Mouse (Mus musculus) lung, postnatal 25 days (tissue): ENCODE measurements around the gene Ephb2.

ENCODE experiments used
- DNase-seq: peaks from one replicate; pipeline ENCODE4 v3.0.0; 2022; ENCODE audit warnings: low spot score

The Ephb2 gene

GRCm38 (mm10) chr4:136801463-136801862, 34.3 kb downstream of the Ephb2 start:
- no peak for DNase-seq

GRCm38 (mm10) chr4:136800366-136800765, 35.4 kb downstream of the Ephb2 start:
- no peak for DNase-seq

- no peak for DNase-seq
Observed at GRCm38 (mm10) chr4:136797677-136798569, 37.9 kb downstream of the Ephb2 start.

- no peak for DNase-seq
Observed at GRCm38 (mm10) chr4:136793320-136793719, 42.5 kb downstream of the Ephb2 start.

- DNase-seq, result peak; percentile 50
Observed at GRCm38 (mm10) chr4:136789821-136790220, 46.0 kb downstream of the Ephb2 start.

GRCm38 (mm10) chr4:136787357-136787756, 48.4 kb downstream of the Ephb2 start:
- DNase-seq, result no peak

GRCm38 (mm10) chr4:136786453-136787276, 49.1 kb downstream of the Ephb2 start:
- DNase-seq, result no peak

GRCm38 (mm10) chr4:136783552-136784150, 52.1 kb downstream of the Ephb2 start:
- peak; percentile 10 for DNase-seq

GRCm38 (mm10) chr4:136782579-136782925, 53.2 kb downstream of the Ephb2 start:
- no peak for DNase-seq

- DNase-seq, result peak; percentile 52
Observed at GRCm38 (mm10) chr4:136781868-136782578, 53.8 kb downstream of the Ephb2 start.

- DNase-seq, result no peak
Observed at GRCm38 (mm10) chr4:136780201-136780895, 55.4 kb downstream of the Ephb2 start.

- no peak for DNase-seq
Observed at GRCm38 (mm10) chr4:136779156-136779555, 56.6 kb downstream of the Ephb2 start.

GRCm38 (mm10) chr4:136776471-136776892, 59.3 kb downstream of the Ephb2 start:
- DNase-seq, result no peak

- DNase-seq, result no peak
Observed at GRCm38 (mm10) chr4:136775903-136776302, 59.9 kb downstream of the Ephb2 start.

- DNase-seq, result no peak
Observed at GRCm38 (mm10) chr4:136774201-136774600, 61.6 kb downstream of the Ephb2 start.

- DNase-seq, result no peak
Observed at GRCm38 (mm10) chr4:136772952-136773584, 62.7 kb downstream of the Ephb2 start.

GRCm38 (mm10) chr4:136772318-136772717, 63.5 kb downstream of the Ephb2 start:
- no peak for DNase-seq

GRCm38 (mm10) chr4:136770718-136771117, 65.1 kb downstream of the Ephb2 start:
- DNase-seq, result no peak

GRCm38 (mm10) chr4:136768499-136768898, 67.3 kb downstream of the Ephb2 start:
- DNase-seq, result no peak

- DNase-seq, result no peak
Observed at GRCm38 (mm10) chr4:136765080-136765479, 70.7 kb downstream of the Ephb2 start.

- DNase-seq, result no peak
Observed at GRCm38 (mm10) chr4:136763349-136763748, 72.4 kb downstream of the Ephb2 start.
